Mouse (Mus musculus) ovary, adult 2 months (tissue): Measurements from ENCODE around the gene Thrb. TPM values are rescaled to one million over a fixed set of nuclear protein-coding genes. Genes with fewer than 3 reads are reported as not detected.

ENCODE experiments used
- polyA plus RNA-seq: library from polyadenylated mRNA; depleted of rRNA; stranded (reverse); fragments of >200 nt; gene quantifications from 2 replicates; pipeline ENCODE4 v1.2.3, GENCODE M21; 2012; rRNA removed

The Thrb gene
- 5.3 TPM in 2 replicates for polyA plus RNA-seq

GRCm38 (mm10) chr14:17659686-17660328 lies at the start of gene Thrb:
Gene Thrb, plus strand, starts transcription at chr14:17660261.

